Mouse (Mus musculus) megakaryocyte, embryonic 14.5 days (primary cell): ENCODE results near the gene Myof.

Source experiments
- FLI1 ChIP-seq: IDR thresholded peaks from 2 replicates; pipeline ENCODE4 v1.6.1; 2012; ENCODE audit warnings: low read length, inconsistent platforms, mixed read lengths
- GATA1 ChIP-seq: IDR thresholded peaks from 3 replicates; pipeline ENCODE4 v1.6.1; 2012; ENCODE audit warnings: mixed read lengths, low read length, inconsistent platforms, borderline replicate concordance

DNA sequence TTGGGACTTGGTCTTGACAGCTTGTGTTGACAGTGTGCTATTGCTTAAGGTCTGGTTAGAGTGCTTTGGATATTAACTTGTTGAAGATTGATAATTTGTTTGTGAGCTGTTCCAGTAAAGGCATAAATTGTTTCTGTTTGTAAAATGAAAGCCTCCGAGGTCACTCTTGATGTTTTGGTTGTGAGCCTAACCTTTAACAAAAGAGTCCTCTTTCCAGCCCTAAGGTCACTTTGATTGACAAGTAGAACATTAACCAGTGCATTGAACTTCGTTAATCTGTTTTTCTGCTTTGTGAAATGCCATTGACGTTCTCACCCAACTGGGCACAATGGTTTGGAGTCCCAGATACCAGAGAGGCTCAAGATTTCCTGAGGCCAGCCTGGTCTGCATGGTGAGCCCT, 175.8 kb downstream of the Myof start:
- TF ChIP-seq GATA1 (no peak), FLI1 (no peak)
